Mouse (Mus musculus) ES-CJ7 (cell line): Measurements from ENCODE around the gene Wnk1.

Experiments
- DNase-seq: peaks from one replicate; pipeline ENCODE4 v3.0.0; 2011; ENCODE audit warnings: low read depth, low spot score

Gene Wnk1

GRCm38 (mm10) chr6:120038366-120039255, at the start of gene Wnk1:
Gene Wnk1 (minus strand): TSS chr6:120038672.
- peak; percentile 99 for DNase-seq

GRCm38 (mm10) chr6:120087041-120087440, 48.6 kb upstream of the Wnk1 start:
- DNase-seq, result peak; percentile 33

- no peak for DNase-seq
Observed at GRCm38 (mm10) chr6:120085832-120086231, 47.4 kb upstream of the Wnk1 start.

- DNase-seq, result no peak
Observed at GRCm38 (mm10) chr6:120084983-120085382, 46.5 kb upstream of the Wnk1 start.

GRCm38 (mm10) chr6:120083442-120083841, 45.0 kb upstream of the Wnk1 start:
- peak; percentile 72 for DNase-seq

- no peak for DNase-seq
Observed at GRCm38 (mm10) chr6:120082951-120083411, 44.5 kb upstream of the Wnk1 start.

DNA sequence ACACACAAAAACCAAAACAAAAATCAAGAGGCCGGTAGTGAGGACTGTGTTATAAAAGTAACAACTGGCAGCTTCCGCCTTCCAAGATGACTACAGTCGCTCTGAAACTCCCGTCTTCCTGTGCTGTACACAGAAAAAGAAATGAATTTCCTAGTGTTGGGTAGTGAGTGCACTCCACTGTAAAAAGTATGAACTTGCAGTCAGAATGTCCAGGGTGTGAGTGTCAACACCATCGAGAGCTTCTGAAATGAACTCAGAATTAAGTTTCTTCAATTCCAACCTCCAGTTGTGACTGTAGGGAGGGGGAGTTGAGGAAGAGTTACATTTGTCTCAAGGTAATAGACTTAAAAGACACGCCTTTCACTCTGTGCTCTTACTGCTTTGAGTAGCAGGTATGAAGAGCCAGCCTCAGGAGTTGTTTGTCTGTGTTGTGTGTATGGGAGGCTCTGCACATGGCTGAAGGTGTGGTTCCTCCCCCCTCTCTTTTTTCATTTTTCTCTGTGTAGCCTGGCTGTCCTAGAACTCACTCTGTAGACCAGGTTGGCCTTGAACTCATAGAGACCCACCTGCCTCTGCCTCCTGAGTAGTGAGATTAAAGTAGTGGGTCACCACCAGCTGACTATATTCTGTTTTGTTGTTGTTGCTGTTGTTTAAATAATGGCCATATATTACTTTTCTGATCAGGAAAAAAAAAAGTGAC, 43.9 kb upstream of the Wnk1 start:
- DNase-seq, result no peak

- DNase-seq, result no peak
Observed at GRCm38 (mm10) chr6:120081516-120081915, 43.0 kb upstream of the Wnk1 start.

DNA sequence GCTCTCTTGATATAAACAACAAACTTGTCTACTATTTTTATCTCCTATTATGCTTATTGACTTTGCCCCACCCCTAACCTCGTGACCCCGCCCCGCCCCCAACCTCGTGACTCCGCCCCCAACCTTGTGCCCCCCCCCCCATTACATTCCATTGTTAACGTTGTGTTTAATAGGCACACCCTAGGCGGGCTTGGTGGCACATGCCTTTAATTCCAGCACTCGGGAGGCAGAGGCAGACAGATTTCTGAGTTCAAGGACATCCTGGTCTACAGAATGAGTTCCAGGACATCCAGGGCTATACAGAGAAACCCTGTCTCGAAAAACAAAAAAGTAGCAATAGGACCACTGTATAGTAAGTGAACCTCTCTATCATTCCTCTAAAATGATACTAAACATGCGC, 41.1 kb upstream of the Wnk1 start:
- DNase-seq, result peak; percentile 64

DNA sequence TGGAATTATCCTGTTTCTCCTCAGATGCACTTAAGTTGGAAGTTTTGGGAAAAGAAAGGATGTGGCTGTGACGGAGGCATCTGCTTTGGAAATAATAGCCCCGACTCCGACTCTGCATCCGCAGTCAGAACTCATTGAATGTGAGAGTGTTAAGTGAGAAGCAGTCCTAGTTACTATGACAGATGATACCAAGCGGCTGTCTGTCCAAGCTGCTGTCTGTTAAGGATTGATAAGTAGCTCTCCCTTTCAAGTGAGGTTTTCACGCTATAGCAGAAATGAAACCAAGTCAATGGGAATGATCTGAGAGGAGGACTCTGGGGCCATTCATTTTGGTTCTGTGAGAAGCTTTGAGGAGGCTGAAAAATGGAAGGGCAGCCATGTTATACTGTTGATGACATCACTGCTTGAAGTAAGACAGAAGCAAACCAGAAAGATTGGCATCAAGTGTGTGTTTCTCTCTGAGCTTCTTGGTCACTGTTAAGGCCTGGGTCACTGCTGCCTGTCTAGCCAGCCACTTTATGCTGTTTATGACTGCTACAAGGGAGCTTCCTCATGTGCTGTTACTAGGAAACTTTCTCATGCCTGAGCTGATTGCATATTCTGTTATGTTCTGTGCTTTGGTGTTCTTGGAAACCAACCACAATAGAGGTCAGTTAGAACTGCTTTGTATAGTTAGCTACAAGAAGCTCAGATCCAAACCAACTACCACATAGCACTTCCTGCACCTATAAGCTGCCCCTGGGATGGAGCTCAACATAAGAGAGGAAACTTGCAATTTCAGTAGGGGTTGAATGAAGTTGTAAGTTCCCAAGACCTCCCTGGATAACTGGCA, 38.4 kb upstream of the Wnk1 start:
- no peak for DNase-seq

GRCm38 (mm10) chr6:120072630-120073029, 34.2 kb upstream of the Wnk1 start:
- DNase-seq, result peak; percentile 60

- DNase-seq, result peak; percentile 57
Observed at GRCm38 (mm10) chr6:120069546-120069945, 31.1 kb upstream of the Wnk1 start.

DNA sequence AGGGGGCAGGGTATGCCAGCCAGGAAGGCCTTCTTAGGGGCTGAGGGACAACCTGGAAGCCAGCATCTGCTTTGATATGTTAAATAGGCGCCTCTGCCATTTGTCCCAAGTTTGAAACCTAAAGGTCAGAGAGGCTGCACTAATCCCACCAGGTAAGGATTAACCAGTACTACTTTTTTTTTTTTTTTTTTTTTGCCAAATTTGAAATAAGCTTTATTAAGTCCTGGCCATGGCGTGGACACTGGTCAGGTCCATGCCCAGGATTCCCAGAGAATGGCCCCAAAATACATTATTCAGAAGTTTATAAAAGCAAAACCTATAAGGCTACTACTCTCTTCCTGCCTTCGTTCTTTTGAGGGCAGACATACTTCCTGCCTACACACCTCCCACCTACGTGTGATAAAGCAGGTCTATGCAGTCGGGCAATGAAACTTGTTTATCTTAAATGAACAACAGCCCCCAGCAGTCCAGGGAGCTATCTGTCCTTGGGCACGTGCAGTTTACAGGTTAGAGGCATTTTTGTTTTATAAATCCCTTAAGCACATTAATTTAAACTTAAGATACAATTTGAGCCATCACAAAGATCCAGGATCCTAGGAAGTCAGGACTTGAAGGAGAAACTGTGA, 27.2 kb upstream of the Wnk1 start:
- DNase-seq, result peak; percentile 77

DNA sequence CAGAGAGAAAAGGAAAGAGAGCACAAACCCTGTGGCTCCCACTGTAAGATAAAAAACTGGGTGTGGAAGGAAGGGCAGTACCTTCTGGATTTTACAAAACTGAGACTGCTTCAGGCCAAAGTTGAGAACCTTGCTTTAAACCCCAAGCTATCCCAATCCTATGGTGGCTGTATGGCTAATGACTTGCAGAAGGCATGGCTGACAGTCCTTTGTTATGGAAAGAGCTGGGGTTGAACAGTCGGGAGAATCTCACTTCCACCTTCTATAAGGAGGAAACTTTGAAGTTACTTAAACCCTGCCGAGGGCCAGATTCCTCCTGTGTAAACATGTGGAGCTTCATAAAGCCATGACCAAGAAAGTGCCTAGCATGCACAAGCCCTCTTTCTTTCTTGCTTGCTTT, 26.2 kb upstream of the Wnk1 start:
- DNase-seq, result peak; percentile 90

GRCm38 (mm10) chr6:120062934-120063333, 24.5 kb upstream of the Wnk1 start:
- DNase-seq, result no peak

DNA sequence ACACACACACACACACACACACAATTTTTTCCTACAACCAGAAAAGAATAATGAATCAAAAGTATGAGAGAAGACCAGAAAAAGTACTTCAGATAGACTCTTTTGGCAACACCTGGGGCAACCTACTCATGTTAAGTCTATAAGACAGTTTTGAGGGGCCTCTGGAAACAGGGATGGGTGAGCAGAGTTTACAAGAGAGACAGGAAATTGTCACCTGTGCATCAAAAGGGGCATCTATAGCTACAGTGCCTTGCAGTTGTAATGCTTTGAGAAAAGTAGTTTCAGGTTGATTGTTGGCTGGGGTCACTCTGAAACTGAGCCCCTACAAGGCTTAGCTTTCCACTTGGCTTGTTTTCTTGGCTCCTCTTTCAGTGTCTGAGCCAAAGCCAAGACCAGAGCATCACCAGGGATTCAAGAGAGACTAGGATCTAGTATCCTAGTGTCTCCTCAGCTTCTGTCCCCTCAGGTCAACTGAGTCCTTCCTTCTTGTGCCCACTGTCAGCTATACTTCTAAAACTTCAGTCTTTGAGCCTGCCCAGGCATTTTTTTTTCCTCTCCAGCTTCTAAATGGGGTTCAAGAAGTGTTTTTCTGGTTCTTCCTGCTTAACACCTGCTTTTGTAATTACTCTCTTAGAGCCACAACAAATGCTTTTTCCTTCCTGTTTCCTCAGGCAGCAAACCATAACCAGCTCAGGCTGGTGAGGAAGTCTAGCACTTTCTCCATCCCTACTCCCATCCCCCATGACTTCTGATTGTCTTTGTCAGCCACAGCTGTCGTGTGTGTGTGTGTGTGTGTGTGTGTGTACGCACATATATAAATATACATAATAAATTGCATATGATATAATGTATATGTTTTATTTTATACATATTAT, 17.4 kb upstream of the Wnk1 start:
- DNase-seq, result no peak

DNA sequence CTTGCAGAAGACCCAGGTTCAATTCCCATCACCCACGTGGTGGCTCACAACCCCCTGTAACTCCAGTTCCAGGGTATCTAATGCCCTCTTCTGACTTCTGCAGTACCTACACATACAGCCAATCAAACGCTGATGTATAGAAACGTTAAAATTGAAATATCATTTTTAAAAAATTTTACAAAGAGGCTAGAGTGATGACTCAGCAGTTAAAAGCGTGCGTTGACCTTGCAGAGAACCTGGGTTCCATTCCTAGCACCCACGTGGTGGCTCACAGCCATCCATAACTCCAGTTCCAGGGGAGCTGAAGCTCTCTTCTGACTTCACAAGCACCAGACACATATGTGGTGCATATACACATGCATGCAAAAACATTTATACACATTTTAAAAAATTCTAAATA, 15.9 kb upstream of the Wnk1 start:
- DNase-seq, result no peak

GRCm38 (mm10) chr6:120047705-120048292, 9.3 kb upstream of the Wnk1 start:
- no peak for DNase-seq

- no peak for DNase-seq
Observed at GRCm38 (mm10) chr6:120045406-120045805, 6.9 kb upstream of the Wnk1 start.

GRCm38 (mm10) chr6:120042632-120043220, 4.3 kb upstream of the Wnk1 start:
- no peak for DNase-seq
